31 mouse cellular contexts compared by ENCODE assay signal in the genomic region with DNA sequence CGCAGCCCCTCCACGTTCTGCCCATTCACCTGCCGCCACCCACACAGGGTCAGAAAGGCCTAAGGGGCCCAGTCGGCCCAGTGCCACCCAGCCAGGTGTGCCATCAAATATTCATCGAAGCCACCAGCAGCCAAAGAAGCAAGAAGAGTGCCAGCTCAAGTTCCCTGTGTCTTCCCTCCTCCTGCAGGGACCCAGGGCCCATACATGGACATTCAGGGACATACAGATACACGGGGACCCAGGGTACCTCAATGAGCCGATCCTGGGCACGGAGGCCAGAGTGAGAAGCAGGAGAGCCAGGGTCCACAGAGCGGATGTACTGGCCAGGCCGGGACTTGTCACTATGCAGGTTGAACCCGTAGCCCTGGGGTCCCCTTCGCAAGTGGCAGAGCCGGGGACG. TPM values are rescaled to one million over a fixed set of nuclear protein-coding genes. Genes with fewer than 3 reads are reported as not detected.
DNase-seq lines count a peak whose midpoint lies in the region; ATAC-seq and TF ChIP-seq lines count a peak whose summit lies in the region.
"Had no signal": no experiment of that assay in that cellular context is flagged by ENCODE, and none has a peak within 500 bp of the region (broad histone marks: within the 10 kb centered on the region; RNA-seq: fewer than 3 reads in every experiment).

No protein-coding gene starts in this region.

- intact Hi-C loops in heart, adult 2 months (cut with DNase I): loop anchor here (10.0 kb wide), 1 partner anchor 433 kb away; no protein-coding TSS in a partner anchor

- H3K9me3 ChIP-seq in heart, embryonic 12.5 days (replicated peaks): no peaks in the 10 kb centered on the region
- no peaks in the 10 kb centered on the region for H3K9me3 ChIP-seq in midbrain, embryonic 10.5 days (replicated peaks)
- no peaks in the 10 kb centered on the region for H3K9me3 ChIP-seq in midbrain, embryonic 13.5 days
- H3K9me3 ChIP-seq: embryonic facial prominence, embryonic 13.5 days; forebrain, embryonic 12.5 days; forebrain, embryonic 15.5 days; G1E; heart, embryonic 10.5 days; hindbrain, embryonic 10.5 days; hindbrain, embryonic 13.5 days; intestine, embryonic 15.5 days had no signal

- no peak for TF ChIP-seq CTCF in heart, adult 2 months (IDR thresholded peaks at IDR 0.05)

- no peaks in the 10 kb centered on the region for H3K27me3 ChIP-seq in heart, adult 2 months (ENCODE audit: control insufficient read depth, insufficient read depth, low read length)
- H3K27me3 ChIP-seq in heart, embryonic 12.5 days (replicated peaks): peaks cover 52% of the 10 kb centered on the region
- no peaks in the 10 kb centered on the region; the same call in 1 of the 2 replicates for H3K27me3 ChIP-seq in midbrain, embryonic 10.5 days (ENCODE audit: low read depth, poor library complexity, severe bottlenecking)
- no peaks in the 10 kb centered on the region for H3K27me3 ChIP-seq in midbrain, embryonic 13.5 days
- H3K27me3 ChIP-seq: embryonic facial prominence, embryonic 13.5 days; forebrain, embryonic 12.5 days; forebrain, embryonic 15.5 days; hindbrain, embryonic 13.5 days; intestine, embryonic 15.5 days; Patski had no signal

- no peak for TF ChIP-seq POLR2A in heart, adult 2 months (IDR thresholded peaks at IDR 0.05; ENCODE audit: insufficient read depth, low read depth, low read length)

- H3K9ac ChIP-seq in heart, adult 2 months (ENCODE audit: low read depth, low read length): peak overlapping the region; percentile 81
- no peak overlapping the region for H3K9ac ChIP-seq in heart, embryonic 12.5 days
- H3K9ac ChIP-seq in midbrain, embryonic 13.5 days (replicated peaks): no peak overlapping the region
- H3K9ac ChIP-seq: embryonic facial prominence, embryonic 13.5 days; forebrain, embryonic 12.5 days; forebrain, embryonic 15.5 days; hindbrain, embryonic 13.5 days; intestine, embryonic 15.5 days had no signal

- no peak for ATAC-seq in heart, embryonic 12.5 days (ENCODE audit: insufficient number of reproducible peaks, low FRiP score)
- ATAC-seq in midbrain, embryonic 13.5 days: no peak
- ATAC-seq: CD4-positive, CD25-positive, alpha-beta regulatory T cell, adult 4 months; forebrain, embryonic 15.5 days; hindbrain, embryonic 16.5 days; intestine, embryonic 15.5 days; Patski had no signal

- H3K4me1 ChIP-seq in heart, adult 2 months (ENCODE audit: control insufficient read depth, insufficient read depth, low read length): peaks cover 17% of the 10 kb centered on the region
- H3K4me1 ChIP-seq in heart, embryonic 12.5 days (replicated peaks): peaks cover 48% of the 10 kb centered on the region
- H3K4me1 ChIP-seq in midbrain, embryonic 10.5 days: peaks cover 29% of the 10 kb centered on the region
- no peaks in the 10 kb centered on the region for H3K4me1 ChIP-seq in midbrain, embryonic 13.5 days (replicated peaks)
- peaks cover 7% of the 10 kb centered on the region; the same call in 1 of the 2 replicates for H3K4me1 ChIP-seq in brown adipose tissue, adult 24 weeks (ENCODE audit: control insufficient read depth, insufficient read depth, insufficient read length, low read length)
- H3K4me1 ChIP-seq: forebrain, embryonic 12.5 days; forebrain, embryonic 15.5 days had no signal

- H3K27ac ChIP-seq in heart, adult 2 months: peak overlapping the region; percentile 99
- no peak overlapping the region for H3K27ac ChIP-seq in heart, embryonic 12.5 days (ENCODE audit: poor library complexity, severe bottlenecking)
- H3K27ac ChIP-seq in midbrain, embryonic 10.5 days (replicated peaks): 0 out of 2 replicates have a peak overlapping the region, but pooled peaks have one; percentile 13
- no peak overlapping the region for H3K27ac ChIP-seq in midbrain, embryonic 13.5 days
- H3K27ac ChIP-seq in brown adipose tissue, adult 24 weeks (replicated peaks; ENCODE audit: low read depth, low read length): peak overlapping the region; percentile 100
- H3K27ac ChIP-seq: embryonic facial prominence, embryonic 13.5 days; forebrain, embryonic 12.5 days; forebrain, embryonic 15.5 days; heart, embryonic 10.5 days; hindbrain, embryonic 10.5 days; hindbrain, embryonic 13.5 days; intestine, embryonic 15.5 days had no signal

- TF ChIP-seq EP300 in heart, adult 2 months (IDR thresholded peaks at IDR 0.05; ENCODE audit: insufficient read depth, low read depth, low read length): no peak

- H3K36me3 ChIP-seq in heart, adult 2 months (ENCODE audit: control insufficient read depth, insufficient read depth, low read length): peaks cover 12% of the 10 kb centered on the region
- peaks cover 30% of the 10 kb centered on the region for H3K36me3 ChIP-seq in heart, embryonic 12.5 days
- H3K36me3 ChIP-seq in midbrain, embryonic 10.5 days: peaks cover 25% of the 10 kb centered on the region; the same call in 1 of the 2 replicates
- 0 out of 2 replicates have a peak, but pooled peaks cover 2% of the 10 kb centered on the region for H3K36me3 ChIP-seq in midbrain, embryonic 13.5 days
- H3K36me3 ChIP-seq: forebrain, embryonic 15.5 days had no signal

- 70% methylated on average over 14 of the region's 14 CpGs for WGBS in heart, adult 2 months
- 90% methylated on average over 14 of the region's 14 CpGs for WGBS in heart, embryonic 12.5 days
- 91% methylated on average over 14 of the region's 14 CpGs for WGBS in midbrain, embryonic 10.5 days
- WGBS in midbrain, embryonic 13.5 days: 94% methylated on average over 14 of the region's 14 CpGs

- H3K4me2 ChIP-seq in heart, embryonic 12.5 days: no peak overlapping the region
- no peak overlapping the region for H3K4me2 ChIP-seq in midbrain, embryonic 13.5 days (replicated peaks)
- H3K4me2 ChIP-seq: embryonic facial prominence, embryonic 13.5 days; forebrain, embryonic 12.5 days; forebrain, embryonic 15.5 days; hindbrain, embryonic 13.5 days; intestine, embryonic 15.5 days had no signal

- H3K79me2 ChIP-seq in heart, adult 2 months (replicated peaks; ENCODE audit: control insufficient read depth, insufficient read depth, low read length): peaks cover 2% of the 10 kb centered on the region; the same call in 1 of the 2 replicates

- no peak for DNase-seq in heart, adult 2 months
- no peak for DNase-seq in midbrain, embryonic 10.5 days (ENCODE audit: low spot score)
- no peak for DNase-seq in right cerebral cortex, postnatal 36 days (ENCODE audit: low spot score in 2 of 2)
- DNase-seq: adrenal gland, postnatal 10 days; adrenal gland, postnatal 36 days; cerebellum, adult 11 months; cerebellum, adult 2 months; cerebellum, adult 9-11 months; cerebellum, postnatal 25 days; gastrocnemius, postnatal 14 days had no signal

- H3K4me3 ChIP-seq in heart, adult 2 months: peak overlapping the region; percentile 68
- no peak overlapping the region for H3K4me3 ChIP-seq in heart, embryonic 12.5 days
- H3K4me3 ChIP-seq in midbrain, embryonic 10.5 days: no peak overlapping the region; the same call in 1 of the 2 replicates
- H3K4me3 ChIP-seq in midbrain, embryonic 13.5 days (replicated peaks): no peak overlapping the region
- peak overlapping the region; percentile 69 for H3K4me3 ChIP-seq in brown adipose tissue, adult 24 weeks (ENCODE audit: insufficient read depth, low read depth, low read length)
- H3K4me3 ChIP-seq: embryonic facial prominence, embryonic 13.5 days; erythroblast, embryonic 14.5 days; forebrain, embryonic 12.5 days; forebrain, embryonic 15.5 days; heart, embryonic 10.5 days; hindbrain, embryonic 10.5 days; hindbrain, embryonic 13.5 days; intestine, embryonic 15.5 days had no signal

RNA-seq across cellular contexts. Expression of a gene that starts 8.2 kb away (rescaled TPM):
- 100 to 1,000 TPM in 1 of 2 experiments, 10 to 100 TPM in 1; 100.0 to 110 TPM for total RNA-seq in heart, adult 2 months (2021)
- polyA plus RNA-seq in heart, adult 2 months (2012; rRNA removed): 125 and 147 TPM in 2 replicates
- polyA plus RNA-seq in heart, embryonic 12.5 days (2016; fragmentation: Nextera tagmentation; extraction: Ambion mirVana): 56.6 and 59.7 TPM in 2 replicates
- polyA plus RNA-seq in midbrain, embryonic 10.5 days (2016; fragmentation: Nextera tagmentation; extraction: Ambion mirVana): 30.2 and 33.2 TPM in 2 replicates
- 21.3 and 23.5 TPM in 2 replicates for polyA plus RNA-seq in midbrain, embryonic 13.5 days (2015; fragmentation: Nextera tagmentation; extraction: Ambion mirVana)
- 20.1 and 32.2 TPM in 2 replicates for polyA plus RNA-seq in brown adipose tissue, adult 24 weeks (2012; ENCODE audit: insufficient read depth, insufficient read length, missing spikeins)
- polyA plus RNA-seq: CD4-positive, CD25-positive, alpha-beta regulatory T cell, adult 4 months had no signal

RNA-seq across cellular contexts. Expression of a gene that starts 9.5 kb away (rescaled TPM):
- 1 to 10 TPM; 2.9 to 3.4 TPM for total RNA-seq in heart, adult 2 months (2021)
- polyA plus RNA-seq in heart, adult 2 months (2012; rRNA removed): 4.4 and 7.0 TPM in 2 replicates
- polyA plus RNA-seq in heart, embryonic 12.5 days (2016; fragmentation: Nextera tagmentation; extraction: Ambion mirVana): 7.8 and 8.3 TPM in 2 replicates
- 25.2 and 25.3 TPM in 2 replicates for polyA plus RNA-seq in midbrain, embryonic 10.5 days (2016; fragmentation: Nextera tagmentation; extraction: Ambion mirVana)
- 10.0 and 10.8 TPM in 2 replicates for polyA plus RNA-seq in midbrain, embryonic 13.5 days (2015; fragmentation: Nextera tagmentation; extraction: Ambion mirVana)
- 3.4 and 7.7 TPM in 2 replicates for polyA plus RNA-seq in brown adipose tissue, adult 24 weeks (2012; ENCODE audit: insufficient read depth, insufficient read length, missing spikeins)

RNA-seq across cellular contexts. Expression of a gene that starts 9.5 kb away (rescaled TPM):
- total RNA-seq in heart, adult 2 months (2021): 100 to 1,000 TPM; 104 to 110 TPM
- polyA plus RNA-seq in heart, adult 2 months (2012; rRNA removed): 178 and 194 TPM in 2 replicates
- 66.5 and 74.6 TPM in 2 replicates for polyA plus RNA-seq in heart, embryonic 12.5 days (2016; fragmentation: Nextera tagmentation; extraction: Ambion mirVana)
- polyA plus RNA-seq in midbrain, embryonic 10.5 days (2016; fragmentation: Nextera tagmentation; extraction: Ambion mirVana): 62.7 and 79.2 TPM in 2 replicates
- 73.1 and 74.1 TPM in 2 replicates for polyA plus RNA-seq in midbrain, embryonic 13.5 days (2015; fragmentation: Nextera tagmentation; extraction: Ambion mirVana)
- polyA plus RNA-seq in brown adipose tissue, adult 24 weeks (2012; ENCODE audit: insufficient read depth, insufficient read length, missing spikeins): 67.6 and 69.2 TPM in 2 replicates

RNA-seq across cellular contexts. Expression of a gene that starts 16.3 kb away (rescaled TPM):
- total RNA-seq in heart, adult 2 months (2021): not detected
- polyA plus RNA-seq in heart, adult 2 months (2012; rRNA removed): not detected in 2 replicates
- not detected in 2 replicates for polyA plus RNA-seq in heart, embryonic 12.5 days (2016; fragmentation: Nextera tagmentation; extraction: Ambion mirVana)
- not detected in 2 replicates for polyA plus RNA-seq in midbrain, embryonic 10.5 days (2016; fragmentation: Nextera tagmentation; extraction: Ambion mirVana)
- not detected in 2 replicates for polyA plus RNA-seq in midbrain, embryonic 13.5 days (2015; fragmentation: Nextera tagmentation; extraction: Ambion mirVana)
- not detected in 2 replicates for polyA plus RNA-seq in brown adipose tissue, adult 24 weeks (2012; ENCODE audit: insufficient read depth, insufficient read length, missing spikeins)
- total RNA-seq: adrenal gland, adult 18-20 months; adrenal gland, postnatal 10 days; adrenal gland, postnatal 36 days; G1E; gastrocnemius, postnatal 14 days; gastrocnemius, postnatal 4 days; heart, adult 18-20 months; heart, postnatal 25 days had no signal
- polyA plus RNA-seq: CD4-positive, CD25-positive, alpha-beta regulatory T cell, adult 4 months; cerebellum, adult 2 months; erythroblast, embryonic 14.5 days; forebrain, embryonic 12.5 days; forebrain, embryonic 15.5 days; G1E; heart, embryonic 14.5 days; heart, postnatal 0 days; hindbrain, embryonic 10.5 days; hindbrain, embryonic 13.5 days; Patski had no signal

RNA-seq across cellular contexts. Expression of a gene that starts 27.5 kb away (rescaled TPM):
- 10 to 100 TPM; 17.4 to 17.5 TPM for total RNA-seq in heart, adult 2 months (2021)
- 28.1 and 29.9 TPM in 2 replicates for polyA plus RNA-seq in heart, adult 2 months (2012; rRNA removed)
- 20.1 and 21.2 TPM in 2 replicates for polyA plus RNA-seq in heart, embryonic 12.5 days (2016; fragmentation: Nextera tagmentation; extraction: Ambion mirVana)
- 21.7 and 24.3 TPM in 2 replicates for polyA plus RNA-seq in midbrain, embryonic 10.5 days (2016; fragmentation: Nextera tagmentation; extraction: Ambion mirVana)
- 15.0 and 18.6 TPM in 2 replicates for polyA plus RNA-seq in midbrain, embryonic 13.5 days (2015; fragmentation: Nextera tagmentation; extraction: Ambion mirVana)
- 9.2 and 10.0 TPM in 2 replicates for polyA plus RNA-seq in brown adipose tissue, adult 24 weeks (2012; ENCODE audit: insufficient read depth, insufficient read length, missing spikeins)

Comparison
In these comparisons a context has a peak if more than half of its experiments do, and no peak if none do; other contexts are left out.
1. H3K27ac ChIP-seq: peak in heart, adult 2 months (single experiment), midbrain, embryonic 10.5 days (single experiment) and brown adipose tissue, adult 24 weeks (single experiment); none in heart, embryonic 12.5 days (single experiment) and midbrain, embryonic 13.5 days (single experiment).
2. H3K4me3 ChIP-seq: peak in heart, adult 2 months (single experiment) and brown adipose tissue, adult 24 weeks (single experiment); none in heart, embryonic 12.5 days (single experiment), midbrain, embryonic 10.5 days (single experiment) and midbrain, embryonic 13.5 days (single experiment).